Mouse (Mus musculus): ENCODE data around the gene Tmem54.

DNA sequence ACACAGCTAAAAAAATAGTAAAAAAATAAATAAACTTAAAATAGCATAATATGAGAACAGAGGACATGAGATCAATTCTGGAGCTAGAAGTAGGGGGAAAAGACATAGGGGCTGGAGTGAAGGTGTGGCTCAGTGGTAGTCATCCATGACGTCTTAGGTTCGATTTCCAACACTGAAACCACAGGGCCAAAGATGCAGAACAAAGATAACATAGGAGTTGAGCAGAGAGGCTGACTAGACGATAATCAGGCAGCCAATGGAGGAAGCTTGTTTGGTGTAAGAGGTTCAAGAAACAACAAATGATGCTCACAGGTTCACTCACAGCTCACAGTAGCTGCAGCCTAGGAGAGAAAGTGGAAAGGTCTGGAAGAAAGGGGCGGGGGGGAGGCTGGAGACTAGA is 35.5 kb downstream of the Tmem54 start:
- no peak for TF ChIP-seq POLR2A (IDR thresholded peaks at IDR 0.05; ENCODE audit: control insufficient read depth, extremely low read depth, insufficient read depth, low read length, poor library complexity)
- TF ChIP-seq CTCF (IDR thresholded peaks at IDR 0.05; ENCODE audit: borderline replicate concordance, control insufficient read depth, extremely low read depth, insufficient read depth, low read length, poor library complexity) = no peak

All from thymus, adult 2 months (tissue).